Mouse (Mus musculus): Measurements from ENCODE around the gene Rps6ka6.

GRCm38 (mm10) chrX:111414775-111415174, 123.0 kb downstream of the Rps6ka6 start:
- TF ChIP-seq CTCF (IDR thresholded peaks at IDR 0.05; ENCODE audit: low read depth) (no peak), EP300 (IDR thresholded peaks at IDR 0.05; ENCODE audit: low read depth) (no peak)
